Mouse (Mus musculus): ENCODE data around the gene A730015C16Rik. TPM values are rescaled to one million over a fixed set of nuclear protein-coding genes. Genes with fewer than 3 reads are reported as not detected.

The A730015C16Rik gene
- polyA plus RNA-seq (2015; fragmentation: Nextera tagmentation; extraction: Ambion mirVana) = 1.7 and 1.9 TPM in 2 replicates

DNA sequence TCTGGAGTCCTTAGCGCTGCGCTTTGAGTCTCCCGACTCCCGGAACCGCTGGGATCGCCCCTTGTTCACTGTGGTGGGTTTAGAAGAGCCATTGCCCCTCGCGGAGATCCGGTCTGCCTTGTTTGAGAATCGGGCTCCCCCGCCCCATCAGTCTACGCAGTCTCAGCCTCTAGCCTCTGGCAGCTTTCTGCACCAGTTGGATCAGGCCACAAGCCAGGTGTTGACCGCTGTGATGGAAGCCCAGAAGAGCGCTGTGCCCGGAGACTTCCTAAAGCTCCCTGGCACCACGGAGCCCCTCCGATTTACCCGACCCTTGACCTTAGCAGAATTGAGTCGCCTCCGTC, at the start of gene A730015C16Rik:
Gene A730015C16Rik, minus strand, starts transcription at position 115 of the 344 bp plus-strand sequence.
- Histone ChIP-seq H3K9ac (replicated peaks; ENCODE audit: low read depth) (peak within 1 kb of the TSS; percentile 71), H3K4me1 (ENCODE audit: insufficient read depth, low read depth, low read length) (peaks cover 9% of the 10 kb centered on the region; the same call in 1 of the 2 replicates), H3K4me2 (replicated peaks; ENCODE audit: low read depth, low read length) (peak within 1 kb of the TSS; percentile 91), H3K27ac (ENCODE audit: low read length) (peak within 1 kb of the TSS; percentile 95), H3K36me3 (ENCODE audit: insufficient read depth, low read length) (no peaks in the 10 kb centered on the region), H3K27me3 (replicated peaks; ENCODE audit: insufficient read depth, low read length) (no peaks in the 10 kb centered on the region), H3K9me3 (ENCODE audit: low read length) (no peaks in the 10 kb centered on the region), H3K4me3 (ENCODE audit: low read depth, low read length) (peak within 1 kb of the TSS; percentile 81)
- peak; percentile 25 for ATAC-seq
- DNase-seq (ENCODE audit: low spot score) = peak; percentile 40
- WGBS = 5% methylated on average over 20 of the region's 20 CpGs
- TF ChIP-seq EP300 (IDR thresholded peaks at IDR 0.05) (no peak), CTCF (IDR thresholded peaks at IDR 0.05) (no peak)

DNA sequence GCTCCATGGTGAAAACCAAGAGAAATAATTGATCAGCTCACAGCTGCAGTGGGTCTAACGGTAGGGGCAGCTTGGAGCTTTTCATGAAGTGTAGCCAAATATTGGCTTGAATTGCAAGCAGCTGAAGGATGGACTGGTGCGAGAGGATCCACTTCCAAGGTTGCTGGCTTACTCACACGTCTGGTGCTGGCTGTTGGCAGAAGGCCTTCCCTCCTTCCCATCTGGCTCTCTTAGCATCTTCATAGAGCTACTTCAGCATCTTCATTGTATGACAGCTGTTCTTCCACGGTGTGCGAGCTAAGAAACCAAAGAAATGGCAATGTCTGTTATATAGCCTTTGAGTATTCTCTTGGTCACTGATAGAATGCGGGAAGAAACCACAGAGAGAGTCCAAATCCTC, 42.5 kb upstream of the A730015C16Rik start:
- DNase-seq (ENCODE audit: low spot score) (no peak), ATAC-seq (no peak)
- no peaks in the 10 kb centered on the region for H3K4me1 ChIP-seq (ENCODE audit: insufficient read depth, low read depth, low read length)
- H3K27me3 ChIP-seq (replicated peaks; ENCODE audit: insufficient read depth, low read length) = no peaks in the 10 kb centered on the region
- WGBS = 80% methylated on average over 6 of the region's 6 CpGs
- no peaks in the 10 kb centered on the region for H3K36me3 ChIP-seq (ENCODE audit: insufficient read depth, low read length)
- H3K4me3 ChIP-seq (ENCODE audit: low read depth, low read length) = no peak overlapping the region
- no peak for TF ChIP-seq EP300 (IDR thresholded peaks at IDR 0.05)
- no peak for TF ChIP-seq CTCF (IDR thresholded peaks at IDR 0.05)
- no peak overlapping the region for H3K4me2 ChIP-seq (replicated peaks; ENCODE audit: low read depth, low read length)
- H3K27ac ChIP-seq (ENCODE audit: low read length) = no peak overlapping the region
- no peaks in the 10 kb centered on the region for H3K9me3 ChIP-seq (ENCODE audit: low read length)
- H3K9ac ChIP-seq (replicated peaks; ENCODE audit: low read depth) = no peak overlapping the region

- no peak for TF ChIP-seq CTCF (IDR thresholded peaks at IDR 0.05)
- no peak for TF ChIP-seq EP300 (IDR thresholded peaks at IDR 0.05)
- no peak overlapping the region for H3K4me3 ChIP-seq (ENCODE audit: low read depth, low read length)
- no peaks in the 10 kb centered on the region for H3K9me3 ChIP-seq (ENCODE audit: low read length)
- no peak overlapping the region for H3K4me2 ChIP-seq (replicated peaks; ENCODE audit: low read depth, low read length)
- no peaks in the 10 kb centered on the region for H3K4me1 ChIP-seq (ENCODE audit: insufficient read depth, low read depth, low read length)
- H3K27me3 ChIP-seq (replicated peaks; ENCODE audit: insufficient read depth, low read length) = no peaks in the 10 kb centered on the region
- H3K27ac ChIP-seq (ENCODE audit: low read length) = no peak overlapping the region
- WGBS = 46% methylated on average over 4 of the region's 4 CpGs
- DNase-seq (ENCODE audit: low spot score) = no peak
- H3K36me3 ChIP-seq (ENCODE audit: insufficient read depth, low read length) = no peaks in the 10 kb centered on the region
- no peak for ATAC-seq
- H3K9ac ChIP-seq (replicated peaks; ENCODE audit: low read depth) = no peak overlapping the region
These were observed 39.0 kb upstream of the A730015C16Rik start for GRCm38 (mm10) chr4:108887456-108887855.

GRCm38 (mm10) chr4:108883815-108884214, 35.4 kb upstream of the A730015C16Rik start:
- H3K4me1 ChIP-seq (ENCODE audit: insufficient read depth, low read depth, low read length) = no peaks in the 10 kb centered on the region
- TF ChIP-seq EP300 (IDR thresholded peaks at IDR 0.05) = no peak
- no peak for TF ChIP-seq CTCF (IDR thresholded peaks at IDR 0.05)
- no peaks in the 10 kb centered on the region for H3K9me3 ChIP-seq (ENCODE audit: low read length)
- no peak overlapping the region for H3K4me2 ChIP-seq (replicated peaks; ENCODE audit: low read depth, low read length)
- H3K9ac ChIP-seq (replicated peaks; ENCODE audit: low read depth) = no peak overlapping the region
- 54% methylated on average over 13 of the region's 13 CpGs for WGBS
- ATAC-seq (no peak), DNase-seq (ENCODE audit: low spot score) (no peak)
- H3K36me3 ChIP-seq (ENCODE audit: insufficient read depth, low read length) = no peaks in the 10 kb centered on the region
- no peaks in the 10 kb centered on the region for H3K27me3 ChIP-seq (replicated peaks; ENCODE audit: insufficient read depth, low read length)
- no peak overlapping the region for H3K4me3 ChIP-seq (ENCODE audit: low read depth, low read length)
- H3K27ac ChIP-seq (ENCODE audit: low read length) = no peak overlapping the region

GRCm38 (mm10) chr4:108878963-108879822, 30.8 kb upstream of the A730015C16Rik start, which contains the start of gene Rab3b:
Gene Rab3b (plus strand): TSS chr4:108879063.
- Histone ChIP-seq H3K4me2 (replicated peaks; ENCODE audit: low read depth, low read length) (peak within 1 kb of the TSS; percentile 87), H3K36me3 (ENCODE audit: insufficient read depth, low read length) (no peaks in the 10 kb centered on the region), H3K27me3 (replicated peaks; ENCODE audit: insufficient read depth, low read length) (no peaks in the 10 kb centered on the region), H3K4me3 (ENCODE audit: low read depth, low read length) (peak within 1 kb of the TSS; percentile 38), H3K4me1 (ENCODE audit: insufficient read depth, low read depth, low read length) (no peaks in the 10 kb centered on the region), H3K27ac (ENCODE audit: low read length) (no peak within 1 kb of the TSS), H3K9ac (replicated peaks; ENCODE audit: low read depth) (peak within 1 kb of the TSS; percentile 26; the same call in 1 of the 2 replicates), H3K9me3 (ENCODE audit: low read length) (no peaks in the 10 kb centered on the region)
- DNase-seq (ENCODE audit: low spot score) (peak; percentile 56), ATAC-seq (peak; percentile 90)
- WGBS = 3% methylated on average over 46 of the region's 46 CpGs
- no peak for TF ChIP-seq EP300 (IDR thresholded peaks at IDR 0.05)
- TF ChIP-seq CTCF (IDR thresholded peaks at IDR 0.05) = no peak

DNA sequence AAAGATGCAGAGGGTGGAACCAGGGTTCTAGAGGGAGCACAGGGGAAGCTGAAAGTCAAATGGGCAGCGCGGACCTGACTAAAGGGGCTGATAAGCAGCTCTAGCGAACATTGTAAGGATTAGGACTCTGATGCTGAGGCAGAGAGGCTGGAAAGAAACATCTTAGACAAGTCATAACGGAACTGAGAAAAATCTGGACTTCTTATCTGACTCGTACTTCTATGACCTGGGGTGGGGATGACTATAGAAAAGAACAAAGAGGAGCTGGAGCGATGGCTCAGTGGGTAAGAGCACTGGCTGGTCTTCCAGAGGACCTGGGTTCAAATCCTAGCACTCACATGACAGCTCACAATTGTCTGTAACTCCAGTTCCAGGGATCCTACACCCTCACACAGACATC, 29.5 kb upstream of the A730015C16Rik start:
- no peak for DNase-seq (ENCODE audit: low spot score)
- Histone ChIP-seq H3K4me2 (replicated peaks; ENCODE audit: low read depth, low read length) (no peak overlapping the region), H3K9ac (replicated peaks; ENCODE audit: low read depth) (no peak overlapping the region), H3K4me1 (ENCODE audit: insufficient read depth, low read depth, low read length) (no peaks in the 10 kb centered on the region), H3K27me3 (replicated peaks; ENCODE audit: insufficient read depth, low read length) (no peaks in the 10 kb centered on the region), H3K27ac (ENCODE audit: low read length) (no peak overlapping the region), H3K9me3 (ENCODE audit: low read length) (no peaks in the 10 kb centered on the region), H3K4me3 (ENCODE audit: low read depth, low read length) (no peak overlapping the region), H3K36me3 (ENCODE audit: insufficient read depth, low read length) (no peaks in the 10 kb centered on the region)
- 77% methylated on average over 6 of the region's 6 CpGs for WGBS
- TF ChIP-seq EP300 (IDR thresholded peaks at IDR 0.05) = no peak
- TF ChIP-seq CTCF (IDR thresholded peaks at IDR 0.05) = no peak
- ATAC-seq = no peak

All from lung, postnatal 0 days (tissue).